Mouse (Mus musculus) ES-Bruce4 (cell line): ENCODE data around the gene Tshz2.

Experiments used
- CTCF ChIP-seq: IDR thresholded peaks from one replicate; pipeline ENCODE4 v1.8.1; 2011; ENCODE audit warnings: low read depth, low read length
- POLR2A ChIP-seq: IDR thresholded peaks from one replicate; pipeline ENCODE4 v1.8.1; 2011; ENCODE audit warnings: low read length; ENCODE audit not compliant: insufficient read depth

DNA sequence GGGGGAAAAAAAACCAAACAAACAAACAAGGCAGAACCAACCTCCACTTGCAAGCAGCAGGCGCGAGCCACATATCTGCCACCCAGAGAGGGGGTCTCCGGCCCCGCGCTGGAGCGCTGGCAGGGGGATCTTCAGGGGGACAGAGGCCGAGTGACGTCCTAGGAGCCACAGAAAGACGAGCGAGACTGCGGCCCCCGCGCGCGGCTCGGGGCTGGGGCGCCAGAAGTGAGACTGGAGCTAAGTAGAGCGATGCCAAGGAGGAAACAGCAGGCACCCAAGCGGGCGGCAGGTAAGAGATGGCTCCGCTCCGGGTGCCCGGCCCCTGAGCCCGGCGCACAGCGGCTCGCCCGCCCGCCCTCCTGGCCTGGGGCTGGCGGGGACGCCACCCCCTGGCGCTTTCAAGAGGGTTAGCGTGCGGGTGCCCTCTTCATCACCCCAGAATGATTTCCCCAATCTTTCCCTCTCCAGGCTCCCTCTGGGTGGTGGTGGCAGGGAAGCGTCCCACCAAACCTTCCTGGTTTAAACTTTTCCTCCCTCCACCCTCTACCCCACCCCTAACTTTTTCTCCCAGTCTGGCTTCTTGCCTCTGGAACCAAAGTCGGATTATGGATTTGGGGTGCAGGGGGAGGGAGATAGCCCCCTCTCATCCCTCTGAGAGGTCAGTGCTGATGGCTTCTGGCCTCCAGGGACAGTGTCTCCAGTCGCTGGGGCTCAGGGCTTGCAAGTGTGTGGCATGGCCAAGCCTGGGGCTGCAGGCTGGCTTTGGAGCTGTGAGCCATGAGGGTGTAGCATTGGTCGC, 877 bp downstream of the Tshz2 start:
- TF ChIP-seq CTCF (no peak), POLR2A (no peak)
